Mouse (Mus musculus) heart, embryonic 11.5 days (tissue): ENCODE measurements around the gene Dlgap4. TPM values are rescaled to one million over a fixed set of nuclear protein-coding genes. Genes with fewer than 3 reads are reported as not detected.

Experiments
- ATAC-seq: fragments of 200-750 bp; cut with Nextera tagmentation; replicated peaks from 2 replicates; pipeline ENCODE4 v1.8.0; 2017; ENCODE audit warnings: moderate library complexity; ENCODE audit not compliant: insufficient number of reproducible peaks, low FRiP score, low TSS enrichment
- H3K27ac ChIP-seq: fragments of 300-500 bp; sonication (generic); 2 replicates; pipeline ENCODE4 v1.5.1; 2014; ENCODE audit warnings: mild to moderate bottlenecking, low read depth, low read length
- H3K27me3 ChIP-seq: fragments of 300-500 bp; sonication (generic); 2 replicates; pipeline ENCODE4 v1.6.1; 2014; ENCODE audit warnings: mild to moderate bottlenecking, low read length, mixed read lengths; ENCODE audit not compliant: control insufficient read depth, insufficient read depth
- H3K36me3 ChIP-seq: fragments of 300-500 bp; sonication (generic); 2 replicates; pipeline ENCODE4 v1.6.1; 2014; ENCODE audit warnings: mild to moderate bottlenecking, low read length, moderate library complexity, mixed read lengths; ENCODE audit not compliant: control insufficient read depth, insufficient read depth
- H3K4me1 ChIP-seq: fragments of 300-500 bp; sonication (generic); 2 replicates; pipeline ENCODE4 v1.6.1; 2014; ENCODE audit warnings: low read length; ENCODE audit not compliant: control insufficient read depth, insufficient read depth
- H3K4me2 ChIP-seq: fragments of 300-500 bp; sonication (generic); 2 replicates; pipeline ENCODE4 v1.6.1; 2014; ENCODE audit warnings: mild to moderate bottlenecking, moderate library complexity
- H3K4me3 ChIP-seq: fragments of 300-500 bp; sonication (generic); 2 replicates; pipeline ENCODE4 v1.5.1; 2014; ENCODE audit warnings: low read depth, low read length
- H3K9ac ChIP-seq: fragments of 300-500 bp; sonication (generic); 2 replicates; pipeline ENCODE4 v1.6.1; 2014; ENCODE audit warnings: mild to moderate bottlenecking, low read depth, low read length, moderate library complexity
- H3K9me3 ChIP-seq: fragments of 300-500 bp; sonication (generic); replicated peaks from 2 replicates; pipeline ENCODE4 v1.6.1; 2016; ENCODE audit warnings: low read length; ENCODE audit not compliant: control insufficient read depth
- WGBS: fragments of 180-500 bp; shearing (Covaris S2); extraction: QIAGEN DNeasy Blood & Tissue Kit; methylation state at CpG from one replicate; pipeline ENCODE4 v1.1.7; 2014; ENCODE audit not compliant: insufficient replicate concordance; 5-methylcytosine and 5-hydroxymethylcytosine counted together
- polyA plus RNA-seq: library from polyadenylated mRNA; unstranded; fragments of >200 nt; fragmentation: Nextera tagmentation; extraction: Ambion mirVana; gene quantifications from 2 replicates; pipeline ENCODE4 v1.2.1, GENCODE M21; 2014

Gene Dlgap4
- polyA plus RNA-seq, 1 experiment from 2014 or later: 70.5 TPM

DNA sequence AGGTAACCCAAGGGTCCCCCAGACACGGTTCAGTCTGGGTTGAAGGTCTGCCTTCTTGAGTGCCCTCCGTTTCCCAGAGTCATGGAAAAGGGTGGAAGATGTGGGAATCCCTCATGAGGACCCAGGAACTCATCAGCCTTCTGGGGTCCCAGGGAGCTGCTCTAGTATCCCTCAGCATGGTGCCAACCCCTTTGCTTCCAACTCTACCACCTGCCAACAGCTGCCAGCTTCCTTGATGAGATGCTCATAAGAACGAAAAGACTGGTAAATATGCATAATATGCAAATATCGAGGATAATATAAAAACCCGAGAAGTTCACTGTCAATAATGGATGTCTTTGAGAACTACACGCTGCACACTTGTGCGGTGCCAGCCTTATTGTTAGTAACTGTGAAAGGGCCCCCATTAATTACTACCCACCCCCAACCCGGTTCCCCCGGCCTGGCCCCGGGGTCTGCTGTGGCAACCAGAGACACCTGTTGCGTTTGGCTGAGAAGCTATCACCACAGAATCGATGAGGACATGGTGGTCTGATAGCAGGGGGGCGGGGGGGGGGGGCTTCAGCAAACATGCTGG lies 52.2 kb downstream of the Dlgap4 start:
- H3K9me3 ChIP-seq: no peaks in the 10 kb centered on the region
- H3K4me2 ChIP-seq: no peak overlapping the region
- no peak overlapping the region for H3K4me3 ChIP-seq
- H3K36me3 ChIP-seq: no peaks in the 10 kb centered on the region
- WGBS: 79% methylated on average over 13 of the region's 13 CpGs
- no peak overlapping the region for H3K27ac ChIP-seq
- H3K27me3 ChIP-seq: peaks cover 11% of the 10 kb centered on the region; the same call in 1 of the 2 replicates
- no peak for ATAC-seq
- H3K4me1 ChIP-seq: no peaks in the 10 kb centered on the region
- H3K9ac ChIP-seq: no peak overlapping the region

DNA sequence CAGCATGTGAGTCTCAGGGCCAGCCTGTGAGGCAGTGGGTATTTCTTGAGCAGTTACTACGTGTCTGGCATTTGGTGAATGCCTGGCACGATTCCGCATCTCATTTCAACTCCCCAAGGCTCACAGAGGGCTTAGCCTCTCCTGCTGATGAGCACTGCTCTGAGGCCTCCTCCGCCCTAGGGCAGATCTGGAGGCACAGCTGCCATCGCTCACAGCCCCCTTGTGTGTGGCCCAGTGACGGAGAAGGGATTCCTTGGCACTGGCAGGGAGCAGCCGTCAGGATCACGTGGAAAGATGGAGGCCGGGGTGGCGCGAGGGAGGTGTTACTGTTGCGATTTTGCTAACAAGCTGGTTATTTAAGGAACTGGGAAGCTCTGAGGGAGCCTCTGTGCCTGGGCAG lies 52.7 kb downstream of the Dlgap4 start:
- Histone ChIP-seq H3K4me2 (no peak overlapping the region), H3K27me3 (peaks cover 11% of the 10 kb centered on the region; the same call in 1 of the 2 replicates), H3K4me1 (no peaks in the 10 kb centered on the region), H3K9ac (no peak overlapping the region), H3K27ac (no peak overlapping the region), H3K9me3 (no peaks in the 10 kb centered on the region), H3K36me3 (no peaks in the 10 kb centered on the region), H3K4me3 (no peak overlapping the region)
- 37% methylated on average over 12 of the region's 12 CpGs for WGBS
- no peak for ATAC-seq

DNA sequence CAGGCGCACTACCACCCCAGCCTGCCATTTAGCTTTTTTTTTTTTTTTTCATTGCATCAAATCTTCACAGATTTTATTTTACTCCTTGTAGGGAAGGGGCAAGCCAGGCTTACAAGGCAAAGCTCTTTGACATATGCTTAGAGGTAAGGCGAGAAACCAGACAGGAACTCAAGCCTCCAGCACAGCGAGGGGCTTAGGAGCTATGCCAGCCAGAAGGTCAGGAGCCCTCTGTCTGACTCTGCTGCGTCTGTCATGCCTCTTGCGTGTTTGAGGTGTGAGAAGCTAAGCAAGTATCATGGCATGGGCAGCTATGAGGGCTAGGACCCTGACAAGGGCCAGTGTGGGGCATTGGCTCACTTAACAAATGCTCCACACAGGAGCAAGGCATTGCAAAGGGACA lies 53.8 kb downstream of the Dlgap4 start:
- no peak overlapping the region for H3K27ac ChIP-seq
- H3K36me3 ChIP-seq: no peaks in the 10 kb centered on the region
- no peak overlapping the region for H3K4me2 ChIP-seq
- H3K9ac ChIP-seq: no peak overlapping the region
- 68% methylated on average over 5 of the region's 5 CpGs for WGBS
- no peaks in the 10 kb centered on the region for H3K9me3 ChIP-seq
- peaks cover 11% of the 10 kb centered on the region; the same call in 1 of the 2 replicates for H3K27me3 ChIP-seq
- no peaks in the 10 kb centered on the region for H3K4me1 ChIP-seq
- no peak overlapping the region for H3K4me3 ChIP-seq
- no peak for ATAC-seq

DNA sequence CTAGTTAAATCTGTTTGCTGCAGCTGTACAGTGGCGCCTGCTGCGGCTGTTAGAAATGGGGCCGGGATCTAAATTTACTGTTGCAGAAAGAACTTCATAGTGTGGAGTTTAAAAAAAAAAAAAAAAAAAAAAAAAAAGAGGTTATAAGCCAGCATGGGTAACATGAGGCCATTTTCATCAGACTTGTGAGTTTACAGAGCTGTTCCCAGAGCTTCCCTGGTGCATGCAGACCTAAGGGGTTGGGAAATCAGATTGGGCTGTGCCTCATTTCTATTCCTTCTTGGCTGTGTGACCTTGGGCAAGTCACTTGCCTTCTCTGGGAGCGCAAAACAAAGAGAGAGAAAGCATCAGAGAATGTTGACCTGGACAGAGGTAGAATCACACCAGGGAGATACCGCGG lies 55.1 kb downstream of the Dlgap4 start:
- no peak overlapping the region for H3K4me3 ChIP-seq
- H3K9ac ChIP-seq: no peak overlapping the region
- H3K27me3 ChIP-seq: peaks cover 7% of the 10 kb centered on the region; the same call in 1 of the 2 replicates
- H3K36me3 ChIP-seq: no peaks in the 10 kb centered on the region
- H3K9me3 ChIP-seq: no peaks in the 10 kb centered on the region
- no peak for ATAC-seq
- WGBS: 85% methylated on average over 6 of the region's 6 CpGs
- no peak overlapping the region for H3K4me2 ChIP-seq
- H3K4me1 ChIP-seq: no peaks in the 10 kb centered on the region
- no peak overlapping the region for H3K27ac ChIP-seq

DNA sequence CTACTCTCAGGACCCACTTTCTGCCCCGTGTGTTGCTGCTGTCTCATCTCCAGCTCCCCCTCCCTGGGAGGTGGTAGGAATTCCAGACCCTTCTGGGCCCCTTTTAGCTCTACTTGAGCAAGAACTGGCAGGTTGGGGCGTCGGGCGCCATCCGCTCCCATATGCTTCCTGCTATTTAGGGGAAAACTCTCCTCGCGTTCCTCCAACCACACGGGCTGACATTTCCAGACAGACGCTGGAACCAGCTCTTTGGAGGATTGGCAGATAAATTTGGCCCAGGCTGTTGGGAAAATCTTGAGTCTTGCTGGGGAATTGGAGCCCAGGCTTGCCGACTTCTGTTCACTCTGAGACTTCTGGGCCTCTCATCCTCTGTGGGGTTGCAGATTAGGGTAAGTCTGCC lies 59.8 kb downstream of the Dlgap4 start:
- Histone ChIP-seq H3K36me3 (no peaks in the 10 kb centered on the region), H3K27ac (no peak overlapping the region), H3K9me3 (no peaks in the 10 kb centered on the region), H3K4me2 (no peak overlapping the region), H3K4me3 (no peak overlapping the region), H3K9ac (no peak overlapping the region), H3K27me3 (no peaks in the 10 kb centered on the region; the same call in 1 of the 2 replicates), H3K4me1 (no peaks in the 10 kb centered on the region)
- no peak for ATAC-seq
- 73% methylated on average over 10 of the region's 10 CpGs for WGBS

DNA sequence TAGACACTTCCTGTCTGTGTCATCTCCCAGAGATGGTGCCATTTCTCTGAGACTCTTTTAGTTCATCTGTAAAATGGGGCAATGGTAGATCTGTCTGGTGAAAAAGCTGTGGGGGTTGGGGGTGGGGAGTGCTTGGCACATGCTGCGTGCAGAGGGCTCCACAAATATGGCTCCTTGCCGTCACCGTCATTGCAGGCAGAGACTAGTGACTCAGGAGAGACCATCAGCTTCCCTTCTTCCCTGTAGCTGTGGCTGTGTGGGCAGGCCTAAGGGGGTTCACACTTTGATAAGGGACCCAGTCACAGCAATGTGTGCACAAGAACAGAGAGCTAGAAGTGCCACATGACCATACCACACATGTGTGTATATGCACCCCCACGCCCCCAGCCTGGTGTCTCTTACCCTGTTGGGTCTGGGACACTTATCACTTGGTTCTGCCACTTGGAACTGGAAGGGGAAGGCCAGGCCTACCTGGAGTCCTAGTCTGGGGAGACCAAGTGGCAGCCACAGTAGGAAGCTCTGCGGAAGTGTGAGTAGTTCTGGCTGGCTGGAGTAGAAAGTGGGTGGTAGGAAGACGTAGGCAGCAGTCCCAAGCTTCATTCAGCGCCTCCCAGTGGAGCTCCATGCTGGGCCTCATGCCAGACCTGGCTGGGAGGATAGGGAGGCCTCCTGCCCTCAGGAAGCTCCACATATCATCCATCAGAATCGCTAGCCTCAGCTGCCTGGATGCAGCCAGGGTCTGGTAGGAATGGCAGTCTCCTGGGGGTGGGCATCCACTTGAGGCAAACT lies 60.6 kb downstream of the Dlgap4 start:
- Histone ChIP-seq H3K4me3 (no peak overlapping the region), H3K9ac (no peak overlapping the region), H3K4me2 (no peak overlapping the region), H3K4me1 (no peaks in the 10 kb centered on the region), H3K27ac (no peak overlapping the region), H3K36me3 (no peaks in the 10 kb centered on the region), H3K27me3 (no peaks in the 10 kb centered on the region; the same call in 1 of the 2 replicates), H3K9me3 (no peaks in the 10 kb centered on the region)
- ATAC-seq: no peak
- WGBS: 64% methylated on average over 8 of the region's 8 CpGs

DNA sequence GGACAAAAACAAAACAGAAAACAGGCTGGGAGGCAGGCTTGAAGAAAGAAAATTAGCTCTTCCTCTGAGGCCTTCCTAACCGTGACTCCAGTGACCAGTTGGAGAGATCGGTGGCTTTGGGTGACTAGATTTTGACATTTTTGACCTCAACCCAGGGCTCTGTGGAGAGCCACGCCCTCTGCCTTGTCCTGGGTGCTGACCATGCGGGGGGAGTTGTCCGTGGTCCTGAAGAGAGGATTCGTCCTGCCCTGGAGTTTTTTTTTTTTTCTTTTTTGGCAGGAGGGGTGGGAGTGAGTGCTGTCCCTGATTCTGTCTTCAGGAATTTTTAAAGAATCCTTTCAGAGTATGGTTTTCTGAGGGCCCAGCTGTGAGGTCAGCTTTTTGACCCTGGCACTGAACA lies 63.4 kb downstream of the Dlgap4 start:
- no peak for ATAC-seq
- H3K4me1 ChIP-seq: no peaks in the 10 kb centered on the region
- no peaks in the 10 kb centered on the region; the same call in 1 of the 2 replicates for H3K27me3 ChIP-seq
- H3K9me3 ChIP-seq: no peaks in the 10 kb centered on the region
- 7% methylated on average over 6 of the region's 6 CpGs for WGBS
- no peak overlapping the region for H3K9ac ChIP-seq
- no peak overlapping the region for H3K4me2 ChIP-seq
- no peak overlapping the region for H3K27ac ChIP-seq
- H3K4me3 ChIP-seq: no peak overlapping the region
- no peaks in the 10 kb centered on the region for H3K36me3 ChIP-seq

DNA sequence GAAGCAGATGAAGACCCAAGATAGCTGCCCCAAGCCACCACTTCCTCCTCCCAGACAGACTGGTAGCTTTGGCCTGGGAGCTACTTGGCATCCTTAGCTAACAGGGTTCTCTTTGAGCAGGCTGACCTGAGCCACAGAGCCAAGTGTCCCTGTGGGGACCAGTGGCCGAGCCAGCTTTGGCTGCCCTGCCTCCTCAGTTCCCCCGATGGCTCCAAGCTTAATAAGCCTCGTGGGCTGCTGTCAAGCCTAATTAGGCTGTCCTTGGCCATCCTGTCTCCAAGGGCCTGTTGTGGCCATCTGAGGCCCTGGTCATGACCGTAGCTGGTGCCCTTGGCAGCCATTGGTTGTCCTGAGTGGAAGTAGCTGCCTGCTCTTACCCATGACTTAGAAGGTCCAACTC lies 64.6 kb downstream of the Dlgap4 start:
- 79% methylated on average over 4 of the region's 4 CpGs for WGBS
- no peak for ATAC-seq
- no peaks in the 10 kb centered on the region for H3K36me3 ChIP-seq
- H3K4me2 ChIP-seq: no peak overlapping the region
- H3K27ac ChIP-seq: no peak overlapping the region
- no peak overlapping the region for H3K4me3 ChIP-seq
- no peaks in the 10 kb centered on the region; the same call in none of the 2 replicates for H3K27me3 ChIP-seq
- no peak overlapping the region for H3K9ac ChIP-seq
- no peaks in the 10 kb centered on the region for H3K9me3 ChIP-seq
- H3K4me1 ChIP-seq: no peaks in the 10 kb centered on the region

DNA sequence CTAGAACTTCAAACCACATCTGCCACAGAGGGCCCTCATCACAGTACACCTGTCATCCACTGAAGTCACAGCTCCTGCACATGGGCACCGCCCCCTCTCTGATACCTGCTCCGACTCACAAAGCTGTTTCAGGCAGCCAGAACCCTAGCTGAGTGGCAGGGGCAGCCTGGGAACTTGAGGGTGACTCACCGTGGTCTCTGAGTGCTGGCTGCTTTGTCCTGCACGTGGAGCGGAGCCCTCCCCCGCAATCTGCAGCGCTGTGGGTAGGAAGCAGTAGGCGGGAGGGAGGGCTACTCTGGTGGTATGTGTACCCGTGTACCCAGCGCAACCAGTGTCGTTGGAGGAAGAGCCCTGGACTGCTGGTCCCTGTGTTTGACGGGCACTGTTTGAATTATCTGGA lies 69.5 kb downstream of the Dlgap4 start:
- Histone ChIP-seq H3K9ac (no peak overlapping the region), H3K27me3 (peaks cover 13% of the 10 kb centered on the region), H3K4me1 (no peaks in the 10 kb centered on the region), H3K27ac (no peak overlapping the region), H3K36me3 (no peaks in the 10 kb centered on the region), H3K4me2 (no peak overlapping the region), H3K9me3 (no peaks in the 10 kb centered on the region), H3K4me3 (no peak overlapping the region)
- WGBS: 49% methylated on average over 12 of the region's 12 CpGs
- ATAC-seq: no peak
